Mouse (Mus musculus): ENCODE results near the gene Kcnh7.

- TF ChIP-seq CTCF (IDR thresholded peaks at IDR 0.05; ENCODE audit: borderline replicate concordance, insufficient read depth, low read depth, low read length) (no peak), POLR2A (IDR thresholded peaks at IDR 0.05; ENCODE audit: borderline replicate concordance, insufficient read depth, low read length) (no peak)
Measured at GRCm38 (mm10) chr2:63014909-63015308, 169.2 kb downstream of the Kcnh7 start.

All from cerebellum, adult 2 months (tissue).